Mouse (Mus musculus): ENCODE measurements at regions not wholly inside any gene's neighbourhood (a gene's known extent, or its start where the extent isn't known, plus 50 kb on each side); places are given as distances from the start of the nearest gene placed in this dataset.
A peak's percentile ranks its signal among the peaks of the same experiment; 100 is the strongest.
"Not testable (repeated sequence)": the region's sequence is repeated elsewhere in the genome, so short reads cannot be mapped to it uniquely, and the experiment has no call there.

GRCm38 (mm10) chr15:26953818-26954385, 58.5 kb upstream of the Fbxl7 start:
- DNase-seq, result peak in 1 of 2 experiments; percentile 0

- DNase-seq, result no peak
Observed at GRCm38 (mm10) chr15:26958980-26959379, 63.6 kb upstream of the Fbxl7 start.

DNA sequence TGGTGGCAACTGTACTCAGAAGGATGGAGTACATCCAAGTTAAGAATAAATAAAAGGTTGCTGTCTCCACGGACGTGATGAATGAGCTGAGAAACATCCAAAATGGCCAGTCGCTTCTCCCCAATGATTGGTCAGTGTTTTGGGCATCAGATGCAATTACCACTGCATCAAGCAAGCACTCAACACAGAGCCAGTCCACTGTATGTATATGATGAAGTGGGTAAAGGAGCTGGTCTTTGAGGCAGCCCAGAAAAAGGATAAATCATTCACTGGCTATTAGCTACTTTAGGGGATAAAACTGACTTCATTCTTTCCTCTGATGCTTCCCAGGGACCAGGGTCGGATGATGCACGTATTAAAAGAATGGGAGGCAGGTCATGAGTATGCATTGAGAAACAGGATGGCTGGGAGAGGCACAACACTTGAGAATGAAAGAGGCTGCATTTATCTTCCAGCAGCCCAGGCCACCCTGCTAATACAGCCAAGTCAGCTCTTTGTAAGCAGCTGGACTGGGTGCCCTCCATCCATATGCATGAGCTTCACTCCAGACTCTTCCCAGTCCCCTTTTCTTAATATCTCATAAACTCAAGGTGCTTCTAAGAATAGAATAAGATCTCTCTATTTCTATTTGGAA, 73.1 kb upstream of the Fbxl7 start:
- DNase-seq, result no peak

GRCm38 (mm10) chr15:26970770-26971169, 75.4 kb upstream of the Fbxl7 start:
- DNase-seq, result no peak

DNA sequence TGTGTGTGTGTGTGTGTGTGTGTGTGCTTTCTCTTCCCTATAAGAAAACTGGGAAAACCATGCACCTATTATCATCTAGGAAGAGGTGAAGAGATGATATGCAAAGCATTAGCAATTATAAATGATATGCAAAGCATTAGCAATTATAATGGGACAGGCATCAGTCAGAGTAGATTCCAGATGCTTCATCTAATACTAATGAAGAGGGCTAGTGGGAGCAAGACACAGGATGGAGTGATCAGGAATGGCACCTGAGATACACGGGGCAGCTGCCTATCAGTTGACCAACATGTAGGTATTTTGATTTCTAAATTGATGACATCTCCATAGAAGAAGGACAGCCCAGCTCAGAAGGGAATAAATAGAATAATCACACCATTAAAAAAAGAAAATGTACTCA, 97.7 kb upstream of the Fbxl7 start:
- DNase-seq, result no peak

- no peak for DNase-seq
Observed at GRCm38 (mm10) chr15:27009069-27009468, 113.7 kb upstream of the Fbxl7 start.

- no peak for DNase-seq
Observed at GRCm38 (mm10) chr15:27013906-27014658, 118.7 kb upstream of the Fbxl7 start.

GRCm38 (mm10) chr15:27014659-27014974, 119.2 kb upstream of the Fbxl7 start:
- DNase-seq, result no peak

GRCm38 (mm10) chr15:27020471-27020870, 125.1 kb upstream of the Fbxl7 start:
- DNase-seq, result no peak

GRCm38 (mm10) chr15:27033261-27033660, 137.9 kb upstream of the Fbxl7 start:
- no peak for DNase-seq

GRCm38 (mm10) chr15:27043788-27044187, 148.4 kb upstream of the Fbxl7 start:
- DNase-seq, result no peak

DNA sequence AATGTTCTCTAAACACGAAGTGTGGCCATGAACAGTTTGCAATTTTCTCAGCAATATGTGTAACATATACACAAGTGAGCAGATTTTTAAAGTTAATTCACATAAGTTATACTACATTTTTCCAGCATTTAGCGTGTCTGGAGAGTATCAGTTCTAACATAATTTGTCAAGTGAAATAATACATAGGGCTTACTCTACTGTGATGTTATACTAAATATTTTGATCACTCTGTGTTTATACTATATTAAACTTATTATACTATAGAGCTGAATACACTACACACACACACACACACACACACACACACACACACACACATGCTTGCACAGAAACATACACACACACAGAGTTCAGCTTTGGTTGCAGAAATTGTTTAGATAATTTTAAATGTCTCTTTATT, 155.3 kb upstream of the Fbxl7 start:
- no peak for DNase-seq

- DNase-seq, result no peak
Observed at GRCm38 (mm10) chr15:27063456-27063855, 168.1 kb upstream of the Fbxl7 start.

DNA sequence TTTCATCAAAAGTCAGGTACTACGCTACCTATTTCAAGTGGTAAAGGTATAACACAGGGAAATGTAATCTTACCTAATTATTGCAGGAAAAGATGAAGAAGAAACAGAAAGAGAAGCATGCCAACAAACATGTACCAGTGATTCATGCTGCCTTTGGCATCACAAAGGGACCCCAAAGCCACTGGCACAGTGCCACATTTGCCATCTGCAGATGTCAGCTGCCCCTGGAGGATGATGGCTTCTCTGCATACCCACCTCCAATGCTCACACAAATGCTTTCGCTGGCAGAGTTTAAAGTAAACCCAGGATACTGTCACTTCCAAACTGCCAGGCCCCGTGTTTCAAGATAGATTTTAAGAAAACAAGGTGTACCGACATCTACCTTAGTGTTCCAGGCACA, 168.6 kb upstream of the Fbxl7 start:
- DNase-seq, result no peak

DNA sequence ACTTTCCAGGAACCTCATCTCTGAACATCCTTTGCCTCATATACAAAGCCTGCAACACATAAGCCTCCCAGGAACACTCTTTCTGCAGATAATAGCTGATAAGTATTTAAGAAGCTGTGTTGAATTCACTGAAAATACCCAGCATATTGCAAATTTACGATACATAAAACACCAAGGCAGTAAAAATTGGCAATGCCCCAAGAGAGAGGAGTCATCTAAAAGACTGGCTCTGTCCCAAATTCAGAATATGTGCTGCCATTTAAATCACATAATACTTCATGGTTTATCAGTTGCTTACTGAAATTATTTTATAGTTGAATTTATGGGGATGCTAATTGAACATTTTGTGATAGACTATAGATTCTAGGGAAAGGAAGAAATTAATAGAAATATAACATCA, 172.3 kb upstream of the Fbxl7 start:
- no peak for DNase-seq

- no peak for DNase-seq
Observed at GRCm38 (mm10) chr15:27077926-27078325, 182.5 kb upstream of the Fbxl7 start.

DNA sequence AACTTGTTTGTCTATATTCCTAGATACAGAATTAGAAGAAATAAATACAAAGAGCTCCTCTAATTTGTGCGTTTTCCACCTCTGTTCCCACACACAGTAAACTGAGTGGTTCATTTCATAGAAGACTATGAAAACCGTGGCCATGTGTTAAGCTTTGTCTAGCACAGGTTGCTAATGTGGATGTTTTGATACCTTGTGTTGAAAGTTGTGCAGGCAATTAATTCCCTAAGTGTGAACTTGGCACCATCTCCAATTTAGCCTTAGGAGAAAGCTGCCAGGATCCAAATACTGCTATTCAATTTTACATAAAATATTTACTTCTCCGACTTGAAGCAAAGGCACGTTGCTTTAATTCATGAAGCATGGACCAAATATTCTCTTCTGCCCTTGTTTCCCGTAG, 187.4 kb upstream of the Fbxl7 start:
- no peak for DNase-seq

- no peak for DNase-seq
Observed at GRCm38 (mm10) chr15:27083596-27083995, 188.2 kb upstream of the Fbxl7 start.

DNA sequence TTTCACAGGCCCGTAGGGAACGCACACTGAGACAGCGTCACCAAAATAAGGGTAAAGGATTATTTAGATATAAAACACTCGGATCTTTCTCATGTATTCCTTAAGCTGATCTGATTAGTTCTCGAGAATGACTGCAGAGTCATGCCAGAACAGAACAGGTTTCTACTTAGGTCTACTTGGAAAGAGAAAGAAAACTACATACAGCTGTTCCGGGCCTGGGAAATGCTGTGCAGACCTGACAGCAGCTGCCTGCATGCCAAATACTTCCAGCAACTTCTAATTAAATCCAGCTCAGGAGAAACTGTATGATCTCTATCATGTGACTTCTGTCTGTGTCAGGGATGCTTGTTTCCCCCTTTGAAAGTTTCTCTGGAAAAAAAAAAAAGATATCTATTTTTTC, 193.8 kb upstream of the Fbxl7 start:
- no peak for DNase-seq

DNA sequence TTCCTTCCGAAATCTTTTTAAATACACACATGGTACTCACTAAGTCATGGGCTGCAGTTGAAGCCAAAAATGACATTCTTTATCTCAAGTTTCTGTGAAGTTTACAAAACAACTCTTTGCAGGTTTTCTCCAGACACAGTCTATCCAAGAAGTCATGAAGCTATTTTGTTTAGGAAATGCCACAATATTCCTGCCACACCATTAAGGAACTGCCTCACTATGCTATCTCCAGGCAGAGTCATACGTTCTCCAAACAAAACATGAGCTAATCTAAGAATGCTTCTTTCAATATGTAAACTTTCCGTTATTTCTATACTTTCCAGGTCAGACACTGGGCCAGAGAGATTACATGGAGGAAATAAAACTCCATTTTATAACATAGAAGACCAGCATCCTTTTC, 198.7 kb upstream of the Fbxl7 start:
- DNase-seq, result no peak

- no peak for DNase-seq
Observed at GRCm38 (mm10) chr15:27095231-27095630, 199.9 kb upstream of the Fbxl7 start.

- DNase-seq, result not testable (repeated sequence)
Observed at GRCm38 (mm10) chr15:27101610-27102009, 206.2 kb upstream of the Fbxl7 start.

DNA sequence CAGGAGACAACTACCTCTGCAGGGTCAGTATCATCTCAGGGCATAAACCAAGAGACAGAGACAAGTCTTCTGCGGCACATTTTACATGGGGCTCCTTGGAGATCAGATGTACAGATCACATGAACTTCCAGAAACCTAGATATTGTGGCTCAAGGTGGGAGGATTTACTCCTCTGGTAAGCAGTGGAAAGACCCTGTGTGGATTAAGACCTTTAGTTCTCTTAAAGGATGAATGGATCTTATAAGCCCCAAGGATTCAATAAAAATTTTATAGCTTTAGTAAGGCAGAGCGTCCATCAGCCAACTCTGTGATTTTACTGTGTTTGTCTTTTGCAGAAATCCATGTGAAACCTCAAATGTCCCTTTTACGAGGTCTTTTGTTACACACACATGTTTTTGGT, 213.8 kb upstream of the Fbxl7 start:
- no peak for DNase-seq

- DNase-seq, result no peak
Observed at GRCm38 (mm10) chr15:27129697-27130096, 234.3 kb upstream of the Fbxl7 start.

- no peak for DNase-seq
Observed at GRCm38 (mm10) chr15:27132761-27133160, 237.4 kb upstream of the Fbxl7 start.

Data from kidney, adult 8-10 months (tissue).